Mouse (Mus musculus) adrenal gland, adult 2 months (tissue): ENCODE data around the gene Eif5a. TPM values are rescaled to one million over a fixed set of nuclear protein-coding genes. Genes with fewer than 3 reads are reported as not detected.
A peak's percentile ranks its signal among the peaks of the same experiment; 100 is the strongest.

Experiments used
- DNase-seq: peaks from one replicate; pipeline ENCODE4 v3.0.0; 2021
- microRNA-seq, 2 experiments: library from miRNA; unstranded; fragments of <30 nt; microRNA quantifications; one replicate each; pipeline ENCODE4 v1.2.0; 2021
- polyA plus RNA-seq: library from polyadenylated mRNA; depleted of rRNA; stranded (reverse); fragments of >200 nt; gene quantifications from 2 replicates; pipeline ENCODE4 v1.2.3, GENCODE M21; 2012; rRNA removed
- total RNA-seq, 2 experiments: library from RNA; stranded (reverse); gene quantifications; 2 replicates each; pipeline ENCODE4 v1.2.3; 2021

The Eif5a gene
- total and polyA plus RNA-seq, 3 experiments: 225 to 622 (median 572) TPM

- peak; percentile 86 for DNase-seq
Observed at GRCm38 (mm10) chr11:69876867-69877266, 44.9 kb downstream of the Eif5a start.

GRCm38 (mm10) chr11:69876186-69876585 is 45.6 kb downstream of the Eif5a start:
- DNase-seq: peak; percentile 40

GRCm38 (mm10) chr11:69872451-69872850 is 49.3 kb downstream of the Eif5a start:
- DNase-seq: peak; percentile 67

GRCm38 (mm10) chr11:69871822-69872221 is 49.9 kb downstream of the Eif5a start:
- no peak for DNase-seq

GRCm38 (mm10) chr11:69870289-69871069 is 51.3 kb downstream of the Eif5a start:
- DNase-seq: no peak

- DNase-seq: no peak
Observed at GRCm38 (mm10) chr11:69867335-69867734, 54.4 kb downstream of the Eif5a start.

Small RNA genes within 50 kb of the gene (microRNA-seq; reads per million reads assigned to microRNA genes)
- 0 reads per million in 2 experiments for gene Mir6924

Other genes with a start within 250 kb of the Eif5a start
Only the 30 nearest of the 38 such genes appear.
- 10 to 100 TPM; 71.4 to 77.9 TPM for gene Polr2a, start 163.3 kb downstream of the Eif5a start, total RNA-seq
- gene Polr2a, start 163.3 kb downstream of the Eif5a start, polyA plus RNA-seq: 20.6 and 38.3 TPM in 2 replicates
- not detected for gene Slc35g3, start 160.0 kb downstream of the Eif5a start, total RNA-seq
- not detected in 2 replicates for gene Slc35g3, start 160.0 kb downstream of the Eif5a start, polyA plus RNA-seq
- gene Zbtb4, start 156.0 kb downstream of the Eif5a start, total RNA-seq: 10 to 100 TPM; 47.3 to 74.8 TPM
- 66.0 and 73.6 TPM in 2 replicates for gene Zbtb4, start 156.0 kb downstream of the Eif5a start, polyA plus RNA-seq
- 1 to 10 TPM; 1.7 to 3.1 TPM for gene Chrnb1, start 126.0 kb downstream of the Eif5a start, total RNA-seq
- 2.7 and 3.0 TPM in 2 replicates for gene Chrnb1, start 126.0 kb downstream of the Eif5a start, polyA plus RNA-seq
- gene Fgf11, start 120.1 kb downstream of the Eif5a start, total RNA-seq: 10 to 100 TPM in 1 of 2 experiments, 1 to 10 TPM in 1; 4.6 to 12.8 TPM
- gene Fgf11, start 120.1 kb downstream of the Eif5a start, polyA plus RNA-seq: 6.0 and 13.4 TPM in 2 replicates
- 1 to 10 TPM in 1 of 2 experiments, under 1 TPM in 1; 0.23 to 1.1 TPM for gene Tmem102, start 116.3 kb downstream of the Eif5a start, total RNA-seq
- gene Tmem102, start 116.3 kb downstream of the Eif5a start, polyA plus RNA-seq: 0.81 and 0.94 TPM in 2 replicates
- not detected for gene Gm39566, start 106.7 kb downstream of the Eif5a start, total RNA-seq
- gene Gm39566, start 106.7 kb downstream of the Eif5a start, polyA plus RNA-seq: not detected in 2 replicates
- gene Spem2, start 103.5 kb downstream of the Eif5a start, total RNA-seq: not detected
- gene Spem2, start 103.5 kb downstream of the Eif5a start, polyA plus RNA-seq: 0.09 TPM in 1 of 2 replicates, not detected in the other
- not detected for gene Spem1, start 99.8 kb downstream of the Eif5a start, total RNA-seq
- gene Spem1, start 99.8 kb downstream of the Eif5a start, polyA plus RNA-seq: not detected in 2 replicates
- 10 to 100 TPM; 14.6 to 21.8 TPM for gene Nlgn2, start 84.2 kb downstream of the Eif5a start, total RNA-seq
- 55.0 and 58.6 TPM in 2 replicates for gene Nlgn2, start 84.2 kb downstream of the Eif5a start, polyA plus RNA-seq
- gene Tmem256, start 83.4 kb downstream of the Eif5a start, total RNA-seq: 100 to 1,000 TPM; 139 to 173 TPM
- 116 and 160 TPM in 2 replicates for gene Tmem256, start 83.4 kb downstream of the Eif5a start, polyA plus RNA-seq
- gene Plscr3, start 75.6 kb downstream of the Eif5a start, total RNA-seq: 10 to 100 TPM; 50.8 to 53.5 TPM
- 224 and 230 TPM in 2 replicates for gene Plscr3, start 75.6 kb downstream of the Eif5a start, polyA plus RNA-seq
- under 1 TPM in 1 of 2 experiments, not detected in 1; 0.38 TPM for gene Tnk1, start 63.2 kb downstream of the Eif5a start, total RNA-seq
- 0.17 and 0.91 TPM in 2 replicates for gene Tnk1, start 63.2 kb downstream of the Eif5a start, polyA plus RNA-seq
- not detected for gene Tmem95, start 43.9 kb downstream of the Eif5a start, total RNA-seq
- gene Tmem95, start 43.9 kb downstream of the Eif5a start, polyA plus RNA-seq: not detected in 2 replicates
- 1 to 10 TPM; 3.2 to 5.7 TPM for gene Kctd11, start 40.6 kb downstream of the Eif5a start, total RNA-seq
- 4.1 and 4.9 TPM in 2 replicates for gene Kctd11, start 40.6 kb downstream of the Eif5a start, polyA plus RNA-seq
- gene Acap1, start 26.4 kb downstream of the Eif5a start, total RNA-seq: under 1 TPM; 0.46 to 0.69 TPM
- gene Acap1, start 26.4 kb downstream of the Eif5a start, polyA plus RNA-seq: 0.71 and 1.0 TPM in 2 replicates
- under 1 TPM; 0.66 to 0.86 TPM for gene 2810408A11Rik, start 21.0 kb downstream of the Eif5a start, total RNA-seq
- 0.18 and 0.74 TPM in 2 replicates for gene 2810408A11Rik, start 21.0 kb downstream of the Eif5a start, polyA plus RNA-seq
- gene Neurl4, start 20.9 kb downstream of the Eif5a start, total RNA-seq: 10 to 100 TPM; 40.6 to 44.2 TPM
- gene Neurl4, start 20.9 kb downstream of the Eif5a start, polyA plus RNA-seq: 38.6 and 47.6 TPM in 2 replicates
- gene Gps2, start 8.1 kb downstream of the Eif5a start, total RNA-seq: 10 to 100 TPM; 44.7 to 61.8 TPM
- 130 and 148 TPM in 2 replicates for gene Gps2, start 8.1 kb downstream of the Eif5a start, polyA plus RNA-seq
- gene Ybx2, start 13.8 kb upstream of the Eif5a start, total RNA-seq: 10 to 100 TPM; 12.9 to 20.0 TPM
- gene Ybx2, start 13.8 kb upstream of the Eif5a start, polyA plus RNA-seq: 21.8 and 41.4 TPM in 2 replicates
- 100 to 1,000 TPM in 1 of 2 experiments, 10 to 100 TPM in 1; 84.2 to 119 TPM for gene Slc2a4, start 26.2 kb upstream of the Eif5a start, total RNA-seq
- gene Slc2a4, start 26.2 kb upstream of the Eif5a start, polyA plus RNA-seq: 138 and 142 TPM in 2 replicates
- under 1 TPM in 1 of 2 experiments, not detected in 1; 0.78 TPM for gene Cldn7, start 42.8 kb upstream of the Eif5a start, total RNA-seq
- 0.11 and 0.32 TPM in 2 replicates for gene Cldn7, start 42.8 kb upstream of the Eif5a start, polyA plus RNA-seq
- 100 to 1,000 TPM; 130 to 136 TPM for gene Ctdnep1, start 59.2 kb upstream of the Eif5a start, total RNA-seq
- 106 and 117 TPM in 2 replicates for gene Ctdnep1, start 59.2 kb upstream of the Eif5a start, polyA plus RNA-seq
- gene Elp5, start 60.6 kb upstream of the Eif5a start, total RNA-seq: 10 to 100 TPM; 61.9 to 91.9 TPM
- gene Elp5, start 60.6 kb upstream of the Eif5a start, polyA plus RNA-seq: 45.0 and 45.6 TPM in 2 replicates
- 100 to 1,000 TPM; 487 to 580 TPM for gene Gabarap, start 69.2 kb upstream of the Eif5a start, total RNA-seq
- gene Gabarap, start 69.2 kb upstream of the Eif5a start, polyA plus RNA-seq: 226 and 315 TPM in 2 replicates
- gene Phf23, start 73.8 kb upstream of the Eif5a start, total RNA-seq: 10 to 100 TPM; 52.2 to 57.6 TPM
- gene Phf23, start 73.8 kb upstream of the Eif5a start, polyA plus RNA-seq: 9.7 and 19.0 TPM in 2 replicates
- 10 to 100 TPM; 11.2 to 12.2 TPM for gene Dvl2, start 78.6 kb upstream of the Eif5a start, total RNA-seq
- 20.2 and 22.2 TPM in 2 replicates for gene Dvl2, start 78.6 kb upstream of the Eif5a start, polyA plus RNA-seq
- gene Acadvl, start 93.5 kb upstream of the Eif5a start, total RNA-seq: 100 to 1,000 TPM; 426 to 754 TPM
- gene Acadvl, start 93.5 kb upstream of the Eif5a start, polyA plus RNA-seq: 171 and 186 TPM in 2 replicates
- gene Dlg4, start 95.0 kb upstream of the Eif5a start, total RNA-seq: 10 to 100 TPM; 22.9 to 32.4 TPM
- gene Dlg4, start 95.0 kb upstream of the Eif5a start, polyA plus RNA-seq: 21.7 and 22.1 TPM in 2 replicates
- 1 to 10 TPM in 1 of 2 experiments, not detected in 1; 1.7 TPM for gene Asgr1, start 132.1 kb upstream of the Eif5a start, total RNA-seq
- gene Asgr1, start 132.1 kb upstream of the Eif5a start, polyA plus RNA-seq: 0.08 TPM in 1 of 2 replicates, not detected in the other